Mouse (Mus musculus) embryonic fibroblast, embryonic 13.5 days (primary cell): ENCODE results near the gene C1galt1c1.

Experiments used
- CTCF ChIP-seq: IDR thresholded peaks from 2 replicates; pipeline ENCODE4 v1.5.1; 2011; ENCODE audit warnings: mild to moderate bottlenecking, control low read depth, low read length, moderate library complexity, borderline replicate concordance; ENCODE audit not compliant: insufficient read depth
- POLR2A ChIP-seq: IDR thresholded peaks from 2 replicates; pipeline ENCODE4 v1.6.1; 2011; ENCODE audit warnings: low read depth, mild to moderate bottlenecking, control low read depth, low read length, moderate library complexity

DNA sequence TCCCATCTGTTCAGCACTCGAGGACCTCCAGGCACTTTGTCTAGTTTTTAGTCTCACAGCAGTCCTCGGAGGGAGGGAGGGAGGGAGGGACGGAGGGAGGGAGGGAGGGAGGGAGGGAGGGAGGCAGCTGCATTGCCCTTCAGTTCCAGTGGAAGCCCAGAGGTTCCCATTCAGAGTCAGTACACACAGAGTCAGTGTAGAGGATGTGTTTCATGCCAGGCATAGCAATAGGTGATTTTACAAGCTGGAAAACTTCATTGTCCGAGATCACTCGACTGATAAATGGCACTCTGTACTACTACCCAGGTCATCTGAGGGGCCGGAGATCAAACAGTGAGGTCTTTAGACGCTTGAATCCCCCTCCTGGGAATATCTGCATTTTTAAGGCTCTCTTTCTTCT is 16.3 kb upstream of the C1galt1c1 start:
- TF ChIP-seq CTCF = no peak
- TF ChIP-seq POLR2A = no peak
